Mouse (Mus musculus) G1E (cell line): Measurements from ENCODE around the gene Pno1. TPM values are rescaled to one million over a fixed set of nuclear protein-coding genes. Genes with fewer than 3 reads are reported as not detected.

Source experiments
- ATAC-seq: 2 replicates; pipeline ENCODE4 v1.8.0; 2016; ENCODE audit warnings: mild to moderate bottlenecking; ENCODE audit not compliant: insufficient number of reproducible peaks, poor library complexity, low FRiP score, severe bottlenecking; ENCODE audit errors: extremely low read depth
- DNase-seq: peaks from one replicate; pipeline ENCODE4 v3.0.0; 2012; ENCODE audit warnings: low spot score
- H3K27me3 ChIP-seq: 2 replicates; pipeline ENCODE4 v1.6.1; 2012; ENCODE audit warnings: mild to moderate bottlenecking, low read length, inconsistent platforms; ENCODE audit not compliant: insufficient read depth
- H3K36me3 ChIP-seq: replicated peaks from 2 replicates; pipeline ENCODE3; 2012; ENCODE audit warnings: mild to moderate bottlenecking, inconsistent platforms
- H3K4me1 ChIP-seq: 2 replicates; pipeline ENCODE4 v1.6.1; 2012; ENCODE audit warnings: low read depth, low read length, inconsistent platforms, mixed read lengths; ENCODE audit not compliant: insufficient read depth
- H3K4me3 ChIP-seq: 2 replicates; pipeline ENCODE4 v1.5.1; 2012; ENCODE audit warnings: low read depth, mild to moderate bottlenecking, inconsistent platforms, low read length, moderate library complexity, mixed read lengths
- H3K9me3 ChIP-seq: replicated peaks from 2 replicates; pipeline ENCODE4 v1.6.1; 2012; ENCODE audit warnings: inconsistent platforms
- CTCF ChIP-seq: IDR thresholded peaks from 2 replicates; pipeline ENCODE4 v1.5.1; 2012; ENCODE audit warnings: low read depth, low read length, inconsistent platforms, mixed read lengths
- GATA1 ChIP-seq: IDR thresholded peaks from 2 replicates; pipeline ENCODE4 v1.6.1; 2012; ENCODE audit warnings: borderline replicate concordance, low read length, inconsistent platforms, mixed read lengths
- GATA2 ChIP-seq: IDR thresholded peaks from 2 replicates; pipeline ENCODE4 v1.6.1; 2012; ENCODE audit warnings: low read depth, low read length, inconsistent platforms, borderline replicate concordance
- POLR2AphosphoS5 ChIP-seq: IDR thresholded peaks from 2 replicates; pipeline ENCODE4 v1.6.1; 2012; ENCODE audit warnings: low read depth, low read length, inconsistent platforms; ENCODE audit not compliant: insufficient replicate concordance
- TAL1 ChIP-seq: conservative IDR thresholded peaks from 2 replicates; pipeline ENCODE4 v1.6.1; 2012; ENCODE audit warnings: low read depth, low read length, inconsistent platforms, mixed read lengths
- polyA plus RNA-seq: library from polyadenylated mRNA; stranded (reverse); fragments of >175 nt; gene quantifications from 2 replicates; pipeline ENCODE4 v1.2.3, GENCODE M21; 2012
- total RNA-seq, 2 experiments: library from RNA; stranded (forward) in 1 of 2; stranded (reverse) in 1 of 2; fragments of 200-1000 nt in 1 of 2; fragments of >200 nt in 1 of 2; fragmentation: Nextera tagmentation in 1 of 2; gene quantifications; 2 replicates each; pipeline ENCODE4 v1.2.3; 2014 to 2017

Pno1 gene
- total and polyA plus RNA-seq, 3 experiments = 43.5 to 93.2 (median 44.1) TPM

GRCm38 (mm10) chr11:17202481-17202880 is 8.9 kb downstream of the Pno1 start:
- H3K4me3 ChIP-seq = no peak overlapping the region
- no peaks in the 10 kb centered on the region for H3K9me3 ChIP-seq
- DNase-seq (no peak), ATAC-seq (no peak)
- H3K36me3 ChIP-seq = peaks cover 92% of the 10 kb centered on the region
- TF ChIP-seq TAL1 = no peak
- TF ChIP-seq GATA1 = no peak
- no peak for TF ChIP-seq GATA2
- TF ChIP-seq POLR2AphosphoS5 = peak; percentile 81; the same call in 1 of the 2 replicates
- TF ChIP-seq CTCF = no peak
- no peaks in the 10 kb centered on the region for H3K27me3 ChIP-seq
- H3K4me1 ChIP-seq = peaks cover 7% of the 10 kb centered on the region; the same call in 1 of the 2 replicates

- TF ChIP-seq GATA1 (no peak), POLR2AphosphoS5 (no peak), GATA2 (no peak), TAL1 (no peak), CTCF (no peak)
- Histone ChIP-seq H3K9me3 (no peaks in the 10 kb centered on the region), H3K36me3 (peaks cover 92% of the 10 kb centered on the region), H3K4me1 (peaks cover 1% of the 10 kb centered on the region; the same call in 1 of the 2 replicates), H3K27me3 (no peaks in the 10 kb centered on the region), H3K4me3 (no peak overlapping the region)
- no peak for ATAC-seq
- DNase-seq = no peak
Observed at GRCm38 (mm10) chr11:17200936-17201335, 10.4 kb downstream of the Pno1 start.

- no peak for DNase-seq
- no peaks in the 10 kb centered on the region; the same call in 1 of the 2 replicates for H3K4me1 ChIP-seq
- ATAC-seq = no peak
- no peaks in the 10 kb centered on the region for H3K9me3 ChIP-seq
- H3K4me3 ChIP-seq = no peak overlapping the region
- TF ChIP-seq GATA1 (no peak), POLR2AphosphoS5 (no peak), CTCF (no peak), GATA2 (no peak), TAL1 (no peak)
- no peaks in the 10 kb centered on the region for H3K27me3 ChIP-seq
- H3K36me3 ChIP-seq = peaks cover 92% of the 10 kb centered on the region
Observed at GRCm38 (mm10) chr11:17199840-17200501, 11.4 kb downstream of the Pno1 start.

- Histone ChIP-seq H3K9me3 (no peaks in the 10 kb centered on the region), H3K4me1 (no peaks in the 10 kb centered on the region; the same call in 1 of the 2 replicates), H3K4me3 (no peak overlapping the region), H3K36me3 (peaks cover 92% of the 10 kb centered on the region), H3K27me3 (no peaks in the 10 kb centered on the region)
- DNase-seq = no peak
- ATAC-seq = no peak
- no peak for TF ChIP-seq TAL1
- TF ChIP-seq POLR2AphosphoS5 = no peak
- TF ChIP-seq CTCF = no peak
- no peak for TF ChIP-seq GATA1
- TF ChIP-seq GATA2 = no peak
Observed at GRCm38 (mm10) chr11:17199170-17199569, 12.2 kb downstream of the Pno1 start.

- no peaks in the 10 kb centered on the region for H3K9me3 ChIP-seq
- no peak for TF ChIP-seq TAL1
- TF ChIP-seq GATA1 = no peak
- no peak for TF ChIP-seq GATA2
- TF ChIP-seq CTCF = no peak
- no peak for TF ChIP-seq POLR2AphosphoS5
- no peak for ATAC-seq
- no peaks in the 10 kb centered on the region; the same call in 1 of the 2 replicates for H3K4me1 ChIP-seq
- no peak for DNase-seq
- no peaks in the 10 kb centered on the region for H3K27me3 ChIP-seq
- H3K4me3 ChIP-seq = no peak overlapping the region
- H3K36me3 ChIP-seq = peaks cover 74% of the 10 kb centered on the region
Observed at GRCm38 (mm10) chr11:17192151-17192844, 19.1 kb downstream of the Pno1 start.

- Histone ChIP-seq H3K4me1 (peaks cover 7% of the 10 kb centered on the region; the same call in 1 of the 2 replicates), H3K9me3 (no peaks in the 10 kb centered on the region), H3K36me3 (peaks cover 61% of the 10 kb centered on the region), H3K27me3 (no peaks in the 10 kb centered on the region), H3K4me3 (no peak overlapping the region)
- DNase-seq (no peak), ATAC-seq (no peak)
- no peak for TF ChIP-seq TAL1
- no peak for TF ChIP-seq CTCF
- TF ChIP-seq POLR2AphosphoS5 = no peak
- no peak for TF ChIP-seq GATA2
- TF ChIP-seq GATA1 = no peak
Observed at GRCm38 (mm10) chr11:17188786-17189185, 22.6 kb downstream of the Pno1 start.
